Mouse (Mus musculus) lung, embryonic 14.5 days (tissue): ENCODE measurements around the gene Tcea2. TPM values are rescaled to one million over a fixed set of nuclear protein-coding genes. Genes with fewer than 3 reads are reported as not detected.

Experiments used
- ATAC-seq: fragments of 200-750 bp; cut with Nextera tagmentation; 2 replicates; pipeline ENCODE4 v1.8.0; 2017; ENCODE audit warnings: mild to moderate bottlenecking, moderate TSS enrichment, moderate library complexity; ENCODE audit not compliant: insufficient read depth
- DNase-seq: peaks from one replicate; pipeline ENCODE4 v3.0.0-alpha.2; 2015
- H3K27ac ChIP-seq: fragments of 300-500 bp; sonication (generic); 2 replicates; pipeline ENCODE4 v1.5.1; 2014; ENCODE audit warnings: low read depth, mild to moderate bottlenecking, moderate library complexity
- H3K27me3 ChIP-seq: fragments of 300-500 bp; sonication (generic); 2 replicates; pipeline ENCODE4 v1.6.1; 2014; ENCODE audit warnings: low read length, control low read depth; ENCODE audit not compliant: insufficient read depth
- H3K36me3 ChIP-seq: fragments of 300-500 bp; sonication (generic); 2 replicates; pipeline ENCODE4 v1.6.1; 2014; ENCODE audit warnings: control low read depth; ENCODE audit not compliant: insufficient read depth
- H3K4me1 ChIP-seq: fragments of 300-500 bp; sonication (generic); 2 replicates; pipeline ENCODE4 v1.6.1; 2014; ENCODE audit warnings: antibody characterized with exemption, control low read depth; ENCODE audit not compliant: insufficient read depth
- H3K4me2 ChIP-seq: fragments of 300-500 bp; sonication (generic); 2 replicates; pipeline ENCODE4 v1.6.1; 2014; ENCODE audit warnings: mild to moderate bottlenecking
- H3K4me3 ChIP-seq: fragments of 300-500 bp; sonication (generic); 2 replicates; pipeline ENCODE4 v1.5.1; 2014; ENCODE audit warnings: low read depth, low read length
- H3K9ac ChIP-seq: fragments of 300-500 bp; sonication (generic); 2 replicates; pipeline ENCODE4 v1.6.1; 2014
- H3K9me3 ChIP-seq: fragments of 300-500 bp; sonication (generic); 2 replicates; pipeline ENCODE4 v1.6.1; 2016; ENCODE audit warnings: low read depth, low read length, control low read depth
- CTCF ChIP-seq: IDR thresholded peaks from 2 replicates; pipeline ENCODE4 v1.5.1; 2016; ENCODE audit warnings: antibody characterized with exemption, low read depth
- WGBS: fragments of 180-500 bp; shearing (Covaris S2); extraction: QIAGEN DNeasy Blood & Tissue Kit; methylation state at CpG from one replicate; pipeline ENCODE4 v1.1.7; 2014; 5-methylcytosine and 5-hydroxymethylcytosine counted together
- polyA plus RNA-seq: library from polyadenylated mRNA; unstranded; fragments of >200 nt; fragmentation: Nextera tagmentation; extraction: Ambion mirVana; gene quantifications from 2 replicates; pipeline ENCODE4 v1.2.1, GENCODE M21; 2014

The Tcea2 gene
- polyA plus RNA-seq, 1 experiment from 2014 or later: 25.7 TPM

GRCm38 (mm10) chr2:181653065-181653464 lies 27.0 kb upstream of the Tcea2 start:
- no peak for TF ChIP-seq CTCF
- ATAC-seq (no peak), DNase-seq (no peak)
- no peak overlapping the region for H3K9ac ChIP-seq
- H3K27ac ChIP-seq: no peak overlapping the region
- H3K4me1 ChIP-seq: no peaks in the 10 kb centered on the region
- H3K4me3 ChIP-seq: no peak overlapping the region
- peaks cover 90% of the 10 kb centered on the region for H3K36me3 ChIP-seq
- no peaks in the 10 kb centered on the region for H3K27me3 ChIP-seq
- no peak overlapping the region for H3K4me2 ChIP-seq
- H3K9me3 ChIP-seq: no peaks in the 10 kb centered on the region

GRCm38 (mm10) chr2:181653523-181653922 lies 26.6 kb upstream of the Tcea2 start:
- H3K36me3 ChIP-seq: peaks cover 87% of the 10 kb centered on the region
- H3K4me3 ChIP-seq: no peak overlapping the region
- ATAC-seq (no peak), DNase-seq (no peak)
- H3K9ac ChIP-seq: no peak overlapping the region
- H3K4me2 ChIP-seq: no peak overlapping the region
- no peaks in the 10 kb centered on the region for H3K27me3 ChIP-seq
- H3K27ac ChIP-seq: no peak overlapping the region
- H3K9me3 ChIP-seq: no peaks in the 10 kb centered on the region
- TF ChIP-seq CTCF: no peak
- 88% methylated on average over 1 of the region's 1 CpGs for WGBS
- H3K4me1 ChIP-seq: no peaks in the 10 kb centered on the region

GRCm38 (mm10) chr2:181656734-181657133 lies 23.4 kb upstream of the Tcea2 start, which contains the start of gene Gm29797:
Gm29797 (plus strand) TSS chr2:181657034.
- H3K27ac ChIP-seq: no peak within 1 kb of the TSS
- no peak for DNase-seq
- 69% methylated on average over 3 of the region's 3 CpGs for WGBS

GRCm38 (mm10) chr2:181657441-181657840 lies 22.7 kb upstream of the Tcea2 start:
- 64% methylated on average over 2 of the region's 2 CpGs for WGBS
- no peak for TF ChIP-seq CTCF
- peaks cover 53% of the 10 kb centered on the region for H3K36me3 ChIP-seq

More at GRCm38 (mm10) chr2:181656734-181657133, 23.4 kb upstream of the Tcea2 start, which contains the start of gene Gm29797:
- no peak for ATAC-seq
- Histone ChIP-seq H3K4me2 (no peak within 1 kb of the TSS), H3K36me3 (peaks cover 60% of the 10 kb centered on the region), H3K9ac (no peak within 1 kb of the TSS), H3K4me3 (no peak within 1 kb of the TSS), H3K27me3 (no peaks in the 10 kb centered on the region), H3K4me1 (no peaks in the 10 kb centered on the region), H3K9me3 (no peaks in the 10 kb centered on the region)
- no peak for TF ChIP-seq CTCF

GRCm38 (mm10) chr2:181658528-181658927 lies 21.6 kb upstream of the Tcea2 start:
- no peak overlapping the region for H3K9ac ChIP-seq
- H3K27ac ChIP-seq: no peak overlapping the region
- no peak for ATAC-seq
- WGBS: 78% methylated on average over 7 of the region's 7 CpGs
- no peaks in the 10 kb centered on the region for H3K27me3 ChIP-seq
- no peak for TF ChIP-seq CTCF
- no peak overlapping the region for H3K4me2 ChIP-seq
- H3K36me3 ChIP-seq: peaks cover 42% of the 10 kb centered on the region
- no peaks in the 10 kb centered on the region for H3K9me3 ChIP-seq
- no peak for DNase-seq
- H3K4me1 ChIP-seq: no peaks in the 10 kb centered on the region
- H3K4me3 ChIP-seq: no peak overlapping the region

More at GRCm38 (mm10) chr2:181657441-181657840, 22.7 kb upstream of the Tcea2 start:
- Histone ChIP-seq H3K27ac (no peak overlapping the region), H3K4me2 (no peak overlapping the region), H3K27me3 (no peaks in the 10 kb centered on the region), H3K4me3 (no peak overlapping the region), H3K9ac (no peak overlapping the region), H3K4me1 (no peaks in the 10 kb centered on the region), H3K9me3 (no peaks in the 10 kb centered on the region)
- DNase-seq: no peak
- ATAC-seq: no peak

- Histone ChIP-seq H3K27ac (no peak overlapping the region), H3K36me3 (peaks cover 37% of the 10 kb centered on the region), H3K27me3 (no peaks in the 10 kb centered on the region), H3K9me3 (no peaks in the 10 kb centered on the region), H3K4me1 (no peaks in the 10 kb centered on the region), H3K9ac (no peak overlapping the region), H3K4me3 (no peak overlapping the region), H3K4me2 (no peak overlapping the region)
- DNase-seq (peak; percentile 71), ATAC-seq (peak; percentile 39; the same call in 1 of the 2 replicates)
- 41% methylated on average over 17 of the region's 17 CpGs for WGBS
- no peak for TF ChIP-seq CTCF
Measured at GRCm38 (mm10) chr2:181658930-181659555, 21.1 kb upstream of the Tcea2 start.

GRCm38 (mm10) chr2:181659609-181660055 lies 20.5 kb upstream of the Tcea2 start:
- no peak overlapping the region for H3K27ac ChIP-seq
- peak; percentile 86 for TF ChIP-seq CTCF

More at GRCm38 (mm10) chr2:181659609-181660055, 20.5 kb upstream of the Tcea2 start:
- Histone ChIP-seq H3K4me3 (no peak overlapping the region), H3K9ac (no peak overlapping the region), H3K36me3 (peaks cover 31% of the 10 kb centered on the region), H3K4me1 (no peaks in the 10 kb centered on the region), H3K9me3 (no peaks in the 10 kb centered on the region), H3K27me3 (no peaks in the 10 kb centered on the region), H3K4me2 (0 out of 2 replicates have a peak overlapping the region, but pooled peaks have one; percentile 7)
- peak; percentile 89 for ATAC-seq
- DNase-seq: peak; percentile 83
- 8% methylated on average over 9 of the region's 9 CpGs for WGBS
